Mouse (Mus musculus) urinary bladder, postnatal 4 days (tissue): ENCODE data around the gene Olfr279.
"Not testable (repeated sequence)": the region's sequence is repeated elsewhere in the genome, so short reads cannot be mapped to it uniquely, and the experiment has no call there.

Source experiments
- DNase-seq, 2 experiments: peaks; one replicate each; pipeline ENCODE4 v3.0.0; 2021 to 2022; ENCODE audit warnings: low spot score in 2 of 2

Olfr279 gene

GRCm38 (mm10) chr15:98511386-98511928, 19.3 kb downstream of the Olfr279 start:
- no peak for DNase-seq

- no peak for DNase-seq
These were observed 20.0 kb downstream of the Olfr279 start for GRCm38 (mm10) chr15:98512232-98512631.

GRCm38 (mm10) chr15:98512799-98513321, 20.7 kb downstream of the Olfr279 start:
- peak in 1 of 2 experiments; percentile 30 for DNase-seq

- not testable (repeated sequence) for DNase-seq
These were observed 21.5 kb downstream of the Olfr279 start for GRCm38 (mm10) chr15:98513676-98514075.

GRCm38 (mm10) chr15:98514146-98514545, 21.9 kb downstream of the Olfr279 start:
- no peak for DNase-seq

- not testable (repeated sequence) for DNase-seq
These were observed 22.6 kb downstream of the Olfr279 start for GRCm38 (mm10) chr15:98514845-98515244.

- DNase-seq: peak in 1 of 2 experiments; percentile 39
These were observed 25.5 kb downstream of the Olfr279 start for GRCm38 (mm10) chr15:98517380-98518355.

- no peak for DNase-seq
These were observed 29.0 kb downstream of the Olfr279 start for GRCm38 (mm10) chr15:98521245-98521644.

GRCm38 (mm10) chr15:98526057-98526456, 33.9 kb downstream of the Olfr279 start:
- DNase-seq: no peak

GRCm38 (mm10) chr15:98527056-98527771, 35.0 kb downstream of the Olfr279 start:
- no peak for DNase-seq

- no peak for DNase-seq
These were observed 35.9 kb downstream of the Olfr279 start for GRCm38 (mm10) chr15:98528066-98528563.

GRCm38 (mm10) chr15:98532281-98532680, 40.1 kb downstream of the Olfr279 start:
- no peak for DNase-seq

GRCm38 (mm10) chr15:98533035-98533531, 40.9 kb downstream of the Olfr279 start:
- no peak for DNase-seq

GRCm38 (mm10) chr15:98533881-98534627, 41.9 kb downstream of the Olfr279 start, which contains the start of gene Kansl2:
TSS of gene Kansl2 (minus strand) at chr15:98534264.
- DNase-seq: peak; percentile 96 to 97

- no peak for DNase-seq
These were observed 43.7 kb downstream of the Olfr279 start for GRCm38 (mm10) chr15:98535921-98536320.

GRCm38 (mm10) chr15:98536828-98537510, 44.8 kb downstream of the Olfr279 start:
- no peak for DNase-seq

- no peak for DNase-seq
These were observed 45.7 kb downstream of the Olfr279 start for GRCm38 (mm10) chr15:98537923-98538322.

- no peak for DNase-seq
These were observed 48.9 kb downstream of the Olfr279 start for GRCm38 (mm10) chr15:98541064-98541463.

GRCm38 (mm10) chr15:98543341-98543740, 51.1 kb downstream of the Olfr279 start:
- no peak for DNase-seq

- no peak for DNase-seq
These were observed 52.9 kb downstream of the Olfr279 start for GRCm38 (mm10) chr15:98545151-98545550.
